Mouse (Mus musculus): ENCODE measurements around the gene AC134908.4. TPM values are rescaled to one million over a fixed set of nuclear protein-coding genes. Genes with fewer than 3 reads are reported as not detected.

AC134908.4 gene
- polyA plus RNA-seq, 1 experiment = 5.0 TPM

GRCm38 (mm10) chr17:25775318-25776062 lies 20.0 kb downstream of the AC134908.4 start:
- H3K4me1 ChIP-seq (ENCODE audit: control insufficient read depth, insufficient read depth, low read length) = 0 out of 2 replicates have a peak, but pooled peaks cover 6% of the 10 kb centered on the region
- TF ChIP-seq POLR2A (IDR thresholded peaks at IDR 0.05; ENCODE audit: borderline replicate concordance, insufficient read depth, low read length) (no peak), CTCF (IDR thresholded peaks at IDR 0.05; ENCODE audit: borderline replicate concordance, insufficient read depth, low read depth, low read length) (no peak)
- H3K4me3 ChIP-seq (replicated peaks; ENCODE audit: insufficient read depth, low read depth, low read length) = no peak overlapping the region
- DNase-seq = no peak
- no peaks in the 10 kb centered on the region for H3K27me3 ChIP-seq (ENCODE audit: control insufficient read depth, insufficient read depth, low read length)
- no peak overlapping the region for H3K27ac ChIP-seq (ENCODE audit: insufficient read depth, low read length)
- 65% methylated on average over 10 of the region's 10 CpGs for WGBS

- no peaks in the 10 kb centered on the region for H3K27me3 ChIP-seq (ENCODE audit: control insufficient read depth, insufficient read depth, low read length)
Measured at GRCm38 (mm10) chr17:25773549-25774120, 21.8 kb downstream of the AC134908.4 start, which contains the start of gene Narfl. Gene Narfl (plus strand): TSS chr17:25773776.

GRCm38 (mm10) chr17:25769331-25769730 lies 26.1 kb downstream of the AC134908.4 start:
- TF ChIP-seq CTCF (IDR thresholded peaks at IDR 0.05; ENCODE audit: borderline replicate concordance, insufficient read depth, low read depth, low read length) (no peak), POLR2A (IDR thresholded peaks at IDR 0.05; ENCODE audit: borderline replicate concordance, insufficient read depth, low read length) (no peak)
- H3K4me1 ChIP-seq (ENCODE audit: control insufficient read depth, insufficient read depth, low read length) = 0 out of 2 replicates have a peak, but pooled peaks cover 2% of the 10 kb centered on the region
- 46% methylated on average over 9 of the region's 9 CpGs for WGBS
- no peak overlapping the region for H3K4me3 ChIP-seq (replicated peaks; ENCODE audit: insufficient read depth, low read depth, low read length)
- no peak for DNase-seq
- H3K27ac ChIP-seq (ENCODE audit: insufficient read depth, low read length) = no peak overlapping the region
- H3K27me3 ChIP-seq (ENCODE audit: control insufficient read depth, insufficient read depth, low read length) = no peaks in the 10 kb centered on the region

More at GRCm38 (mm10) chr17:25773549-25774120, 21.8 kb downstream of the AC134908.4 start, which contains the start of gene Narfl:
- peak; percentile 97 to 99 for DNase-seq
- Histone ChIP-seq H3K4me3 (replicated peaks; ENCODE audit: insufficient read depth, low read depth, low read length) (peak within 1 kb of the TSS; percentile 75), H3K4me1 (ENCODE audit: control insufficient read depth, insufficient read depth, low read length) (0 out of 2 replicates have a peak, but pooled peaks cover 6% of the 10 kb centered on the region), H3K27ac (ENCODE audit: insufficient read depth, low read length) (peak within 1 kb of the TSS; percentile 59; the same call in 1 of the 2 replicates)
- TF ChIP-seq POLR2A (IDR thresholded peaks at IDR 0.05; ENCODE audit: borderline replicate concordance, insufficient read depth, low read length) (peak; percentile 79), CTCF (IDR thresholded peaks at IDR 0.05; ENCODE audit: borderline replicate concordance, insufficient read depth, low read depth, low read length) (peak; percentile 95)
- under 1% methylated on average over 37 of the region's 37 CpGs for WGBS

- Histone ChIP-seq H3K4me3 (replicated peaks; ENCODE audit: insufficient read depth, low read depth, low read length) (no peak overlapping the region), H3K4me1 (ENCODE audit: control insufficient read depth, insufficient read depth, low read length) (no peaks in the 10 kb centered on the region), H3K27ac (ENCODE audit: insufficient read depth, low read length) (no peak overlapping the region), H3K27me3 (ENCODE audit: control insufficient read depth, insufficient read depth, low read length) (no peaks in the 10 kb centered on the region)
- no peak for TF ChIP-seq POLR2A (IDR thresholded peaks at IDR 0.05; ENCODE audit: borderline replicate concordance, insufficient read depth, low read length)
- no peak for TF ChIP-seq CTCF (IDR thresholded peaks at IDR 0.05; ENCODE audit: borderline replicate concordance, insufficient read depth, low read depth, low read length)
- DNase-seq = no peak
- WGBS = 13% methylated on average over 5 of the region's 5 CpGs
Measured at GRCm38 (mm10) chr17:25765886-25766285, 29.6 kb downstream of the AC134908.4 start.

- TF ChIP-seq CTCF (IDR thresholded peaks at IDR 0.05; ENCODE audit: borderline replicate concordance, insufficient read depth, low read depth, low read length) = no peak
- TF ChIP-seq POLR2A (IDR thresholded peaks at IDR 0.05; ENCODE audit: borderline replicate concordance, insufficient read depth, low read length) = no peak
- Histone ChIP-seq H3K27ac (ENCODE audit: insufficient read depth, low read length) (no peak overlapping the region), H3K27me3 (ENCODE audit: control insufficient read depth, insufficient read depth, low read length) (no peaks in the 10 kb centered on the region), H3K4me3 (replicated peaks; ENCODE audit: insufficient read depth, low read depth, low read length) (no peak overlapping the region), H3K4me1 (ENCODE audit: control insufficient read depth, insufficient read depth, low read length) (no peaks in the 10 kb centered on the region)
- WGBS = 46% methylated on average over 3 of the region's 3 CpGs
- no peak for DNase-seq
Measured at GRCm38 (mm10) chr17:25762591-25762990, 32.9 kb downstream of the AC134908.4 start.

- Histone ChIP-seq H3K27ac (ENCODE audit: insufficient read depth, low read length) (no peak overlapping the region), H3K4me3 (replicated peaks; ENCODE audit: insufficient read depth, low read depth, low read length) (no peak overlapping the region), H3K4me1 (ENCODE audit: control insufficient read depth, insufficient read depth, low read length) (no peaks in the 10 kb centered on the region), H3K27me3 (ENCODE audit: control insufficient read depth, insufficient read depth, low read length) (no peaks in the 10 kb centered on the region)
- peak in 1 of 2 experiments; percentile 26 for DNase-seq
- TF ChIP-seq POLR2A (IDR thresholded peaks at IDR 0.05; ENCODE audit: borderline replicate concordance, insufficient read depth, low read length) = no peak
- TF ChIP-seq CTCF (IDR thresholded peaks at IDR 0.05; ENCODE audit: borderline replicate concordance, insufficient read depth, low read depth, low read length) = no peak
- 7% methylated on average over 4 of the region's 4 CpGs for WGBS
Measured at GRCm38 (mm10) chr17:25761561-25761970, 33.9 kb downstream of the AC134908.4 start.

- Histone ChIP-seq H3K27ac (ENCODE audit: insufficient read depth, low read length) (no peak overlapping the region), H3K4me1 (ENCODE audit: control insufficient read depth, insufficient read depth, low read length) (no peaks in the 10 kb centered on the region), H3K4me3 (replicated peaks; ENCODE audit: insufficient read depth, low read depth, low read length) (no peak overlapping the region), H3K27me3 (ENCODE audit: control insufficient read depth, insufficient read depth, low read length) (no peaks in the 10 kb centered on the region)
- no peak for DNase-seq
- TF ChIP-seq CTCF (IDR thresholded peaks at IDR 0.05; ENCODE audit: borderline replicate concordance, insufficient read depth, low read depth, low read length) = no peak
- TF ChIP-seq POLR2A (IDR thresholded peaks at IDR 0.05; ENCODE audit: borderline replicate concordance, insufficient read depth, low read length) = no peak
- WGBS = 78% methylated on average over 8 of the region's 8 CpGs
Measured at GRCm38 (mm10) chr17:25760148-25760547, 35.3 kb downstream of the AC134908.4 start.

Data from cerebellum, adult 2 months (tissue).